ENCODE assay signal across 8 mouse cellular contexts in genomic region chr19:58806364-58806763, GRCm38 (mm10). TPM values are rescaled to one million over a fixed set of nuclear protein-coding genes. Genes with fewer than 3 reads are reported as not detected.
DNase-seq lines count a peak whose midpoint lies in the region; ATAC-seq and TF ChIP-seq lines count a peak whose summit lies in the region.

No protein-coding gene starts in this region.

- TF ChIP-seq CTCF in kidney, adult 2 months (conservative IDR thresholded peaks at IDR 0.05; ENCODE audit: insufficient read depth, insufficient read length, low read depth, low read length): peak; percentile 94
- peak; percentile 85 for TF ChIP-seq CTCF in liver, postnatal 0 days (IDR thresholded peaks at IDR 0.05; ENCODE audit: low read depth)

- no peak for TF ChIP-seq EP300 in liver, postnatal 0 days (IDR thresholded peaks at IDR 0.05; ENCODE audit: low read depth)

- H3K9ac ChIP-seq in liver, postnatal 0 days (replicated peaks): no peak overlapping the region
- H3K9ac ChIP-seq in neural tube, embryonic 15.5 days (replicated peaks): no peak overlapping the region

- TF ChIP-seq POLR2A in kidney, adult 2 months (IDR thresholded peaks at IDR 0.05; ENCODE audit: low read depth, low read length): no peak

- 6% methylated on average over 3 of the region's 3 CpGs for WGBS in kidney, adult 2 months
- 6% methylated on average over 3 of the region's 3 CpGs for WGBS in liver, postnatal 0 days (ENCODE audit: insufficient replicate concordance)
- WGBS in neural tube, embryonic 15.5 days: 7% methylated on average over 3 of the region's 3 CpGs

- H3K36me3 ChIP-seq in kidney, adult 2 months (ENCODE audit: control insufficient read depth, insufficient read depth, low read length): no peaks in the 10 kb centered on the region
- no peaks in the 10 kb centered on the region for H3K36me3 ChIP-seq in liver, postnatal 0 days (replicated peaks; ENCODE audit: insufficient read depth, low read length)
- peaks cover 26% of the 10 kb centered on the region for H3K36me3 ChIP-seq in neural tube, embryonic 15.5 days

- H3K4me3 ChIP-seq in kidney, adult 2 months (ENCODE audit: insufficient read depth, low read depth, low read length): no peak overlapping the region
- H3K4me3 ChIP-seq in liver, postnatal 0 days (ENCODE audit: low read depth, low read length): no peak overlapping the region
- no peak overlapping the region for H3K4me3 ChIP-seq in neural tube, embryonic 15.5 days (replicated peaks)

- no peak overlapping the region for H3K4me2 ChIP-seq in liver, postnatal 0 days (ENCODE audit: low read depth, low read length)
- no peak overlapping the region for H3K4me2 ChIP-seq in neural tube, embryonic 15.5 days

- no peaks in the 10 kb centered on the region for H3K27me3 ChIP-seq in kidney, adult 2 months (replicated peaks; ENCODE audit: control insufficient read depth, insufficient read depth, low read length)
- H3K27me3 ChIP-seq in liver, postnatal 0 days (ENCODE audit: insufficient read depth, low read length): no peaks in the 10 kb centered on the region
- H3K27me3 ChIP-seq in neural tube, embryonic 15.5 days (replicated peaks): no peaks in the 10 kb centered on the region

- H3K9me3 ChIP-seq in liver, postnatal 0 days (ENCODE audit: low read length): no peaks in the 10 kb centered on the region
- H3K9me3 ChIP-seq in neural tube, embryonic 15.5 days (replicated peaks): no peaks in the 10 kb centered on the region

- ATAC-seq in liver, postnatal 0 days: no peak
- ATAC-seq in neural tube, embryonic 15.5 days (ENCODE audit: low FRiP score): peak; percentile 74; the same call in 1 of the 2 replicates

- H3K27ac ChIP-seq in kidney, adult 2 months (ENCODE audit: insufficient read depth, low read depth, low read length): no peak overlapping the region
- H3K27ac ChIP-seq in liver, postnatal 0 days (ENCODE audit: low read depth): no peak overlapping the region
- no peak overlapping the region for H3K27ac ChIP-seq in neural tube, embryonic 15.5 days (replicated peaks)

- DNase-seq in left cerebral cortex, adult 18-20 months (ENCODE audit: low spot score in 2 of 2): peak; percentile 75
- no peak for DNase-seq in left cerebral cortex, adult 11 months (ENCODE audit: low spot score)
- DNase-seq in cerebellum, postnatal 14 days: peak; percentile 80 to 81
- DNase-seq in gastrocnemius, adult 8-10 months (ENCODE audit: low spot score in 2 of 2): peak; percentile 40 to 58
- DNase-seq in kidney, adult 2 months: peak; percentile 73
- peak; percentile 71 for DNase-seq in liver, postnatal 0 days
- peak; percentile 83 for DNase-seq in testis, postnatal 10 days (ENCODE audit: low spot score)

- H3K4me1 ChIP-seq in kidney, adult 2 months (ENCODE audit: control insufficient read depth, insufficient read depth, low read length): no peaks in the 10 kb centered on the region
- H3K4me1 ChIP-seq in liver, postnatal 0 days (ENCODE audit: insufficient read depth): no peaks in the 10 kb centered on the region
- H3K4me1 ChIP-seq in neural tube, embryonic 15.5 days: peaks cover 11% of the 10 kb centered on the region; the same call in 1 of the 2 replicates

RNA-seq across cellular contexts. Expression of gene 1700019N19Rik, which starts 12.1 kb away (rescaled TPM):
- under 1 TPM in 1 of 2 experiments, not detected in 1; 0.84 TPM for total RNA-seq in left cerebral cortex, adult 18-20 months (2021)
- total RNA-seq in gastrocnemius, adult 8-10 months (2022): not detected
- polyA plus RNA-seq in kidney, adult 2 months (2012; rRNA removed): 0.16 TPM in 2 replicates
- not detected in 2 replicates for polyA plus RNA-seq in liver, postnatal 0 days (2015; fragmentation: Nextera tagmentation; extraction: Ambion mirVana)
- not detected in 2 replicates for polyA plus RNA-seq in neural tube, embryonic 15.5 days (2015; fragmentation: Nextera tagmentation; extraction: Ambion mirVana)

RNA-seq across cellular contexts. Expression of gene Pnliprp2, which starts 46.8 kb away (rescaled TPM):
- total RNA-seq in left cerebral cortex, adult 18-20 months (2021): not detected
- not detected for total RNA-seq in gastrocnemius, adult 8-10 months (2022)
- not detected in 2 replicates for polyA plus RNA-seq in kidney, adult 2 months (2012; rRNA removed)
- polyA plus RNA-seq in liver, postnatal 0 days (2015; fragmentation: Nextera tagmentation; extraction: Ambion mirVana): 0.34 TPM in 1 of 2 replicates, not detected in the other
- polyA plus RNA-seq in neural tube, embryonic 15.5 days (2015; fragmentation: Nextera tagmentation; extraction: Ambion mirVana): 0.22 TPM in 1 of 2 replicates, not detected in the other
